Mouse (Mus musculus): Measurements from ENCODE around the gene Vax2.

GRCm38 (mm10) chr6:83749286-83749685, 38.2 kb downstream of the Vax2 start:
- TF ChIP-seq CTCF (IDR thresholded peaks at IDR 0.05): no peak
- TF ChIP-seq EP300 (IDR thresholded peaks at IDR 0.05): no peak
